Mouse (Mus musculus) small intestine, adult 2 months (tissue): ENCODE data around the gene Nsun4.

Experiments
- CTCF ChIP-seq: fragments of 200-500 bp; IDR thresholded peaks from 2 replicates; pipeline ENCODE4 v1.5.1; 2012; ENCODE audit warnings: low read depth, mild to moderate bottlenecking, control low read depth, inconsistent platforms, low read length, moderate library complexity, mixed read lengths; ENCODE audit not compliant: insufficient replicate concordance, insufficient read length; ENCODE audit errors: extremely low read depth
- POLR2A ChIP-seq: fragments of 200-500 bp; IDR thresholded peaks from 2 replicates; pipeline ENCODE4 v1.6.1; 2012; ENCODE audit warnings: low read depth, mild to moderate bottlenecking, control low read depth, inconsistent platforms, low read length, moderate library complexity

DNA sequence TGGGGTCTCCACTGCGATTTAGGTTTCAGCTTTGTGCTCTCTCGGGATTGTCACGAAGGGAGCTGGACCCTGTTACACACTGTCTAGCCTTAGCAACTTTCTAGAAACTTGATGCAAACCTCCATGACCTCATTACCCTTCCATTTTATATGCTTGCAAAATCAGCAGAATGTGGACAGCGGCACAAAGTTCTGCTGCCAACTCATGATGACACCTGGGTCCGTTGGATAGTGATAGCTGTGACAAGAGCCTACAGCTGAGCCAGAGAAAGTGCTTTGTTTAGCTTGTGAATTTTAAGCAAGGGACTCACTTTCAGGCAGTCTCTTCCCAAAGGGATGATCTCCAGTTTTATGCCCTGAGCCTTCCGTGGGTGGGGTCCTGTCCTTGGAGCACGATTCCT, 64.3 kb downstream of the Nsun4 start:
- TF ChIP-seq CTCF (no peak), POLR2A (no peak)
